Mouse (Mus musculus): ENCODE data around the gene Slc23a2.

Slc23a2 gene

DNA sequence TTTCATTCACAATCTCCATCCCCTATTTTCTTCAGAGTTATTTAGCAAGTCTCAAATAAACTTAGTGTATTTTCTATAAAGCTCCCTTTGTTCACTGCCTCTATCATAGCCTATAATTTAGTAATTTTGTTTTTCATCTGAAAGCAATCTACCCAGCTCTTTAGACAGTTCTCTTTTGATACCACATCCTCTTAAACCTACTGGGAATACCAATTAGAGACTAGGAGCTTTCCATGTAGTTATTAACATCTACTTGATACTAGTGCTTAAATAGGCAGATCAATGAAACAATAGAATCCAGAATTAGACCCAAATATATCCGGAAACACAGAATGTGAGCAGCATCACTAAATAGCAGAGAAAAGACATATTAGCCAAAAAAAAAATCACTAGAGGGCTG, 128.9 kb downstream of the Slc23a2 start:
- DNase-seq: no peak

GRCm38 (mm10) chr2:132013152-132013551, 131.8 kb downstream of the Slc23a2 start:
- no peak for DNase-seq

GRCm38 (mm10) chr2:132010781-132011180, 134.1 kb downstream of the Slc23a2 start:
- no peak for DNase-seq

DNA sequence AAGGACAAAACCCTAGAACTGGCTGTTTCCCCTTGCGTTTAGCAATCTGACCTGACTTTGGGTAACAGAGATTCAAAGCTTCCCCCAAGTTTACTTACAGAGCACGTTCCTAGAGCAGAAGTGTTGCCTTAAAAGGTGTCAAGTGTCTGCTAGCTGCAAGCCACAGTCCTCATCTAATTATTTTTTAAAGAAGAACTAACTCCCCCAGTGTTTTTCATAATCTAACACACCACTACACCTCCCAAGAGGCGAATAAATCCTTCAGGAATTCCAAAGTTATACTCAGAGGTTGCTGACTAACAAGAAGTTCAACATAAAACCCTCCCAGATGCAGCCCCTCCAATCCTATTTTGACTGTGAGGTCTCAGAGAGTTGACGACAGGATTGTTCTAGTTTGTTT, 136.7 kb downstream of the Slc23a2 start:
- no peak for DNase-seq

GRCm38 (mm10) chr2:132007475-132007819, 137.5 kb downstream of the Slc23a2 start:
- no peak for DNase-seq

- no peak for DNase-seq
Observed at GRCm38 (mm10) chr2:132006561-132007474, 138.1 kb downstream of the Slc23a2 start.

DNA sequence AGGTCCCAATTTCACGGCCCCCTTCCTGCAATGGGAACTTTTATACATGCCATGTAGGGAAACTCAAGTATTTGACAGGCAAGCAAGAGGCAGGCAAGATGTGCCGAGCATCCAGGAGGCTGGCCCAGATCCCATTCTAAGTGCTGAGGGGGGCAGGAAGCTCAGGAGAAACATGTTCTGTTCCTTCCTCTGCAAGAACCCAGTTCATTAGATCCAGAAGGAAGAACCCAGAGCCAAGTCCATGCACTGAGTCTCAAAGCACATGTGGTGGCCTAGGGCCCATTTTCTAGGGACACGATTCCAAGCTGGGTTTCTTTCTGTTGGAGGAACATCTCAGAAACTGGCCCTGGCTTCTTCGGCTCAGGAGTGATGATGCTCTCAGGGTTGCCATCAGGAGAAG, 139.5 kb downstream of the Slc23a2 start:
- DNase-seq: no peak

DNA sequence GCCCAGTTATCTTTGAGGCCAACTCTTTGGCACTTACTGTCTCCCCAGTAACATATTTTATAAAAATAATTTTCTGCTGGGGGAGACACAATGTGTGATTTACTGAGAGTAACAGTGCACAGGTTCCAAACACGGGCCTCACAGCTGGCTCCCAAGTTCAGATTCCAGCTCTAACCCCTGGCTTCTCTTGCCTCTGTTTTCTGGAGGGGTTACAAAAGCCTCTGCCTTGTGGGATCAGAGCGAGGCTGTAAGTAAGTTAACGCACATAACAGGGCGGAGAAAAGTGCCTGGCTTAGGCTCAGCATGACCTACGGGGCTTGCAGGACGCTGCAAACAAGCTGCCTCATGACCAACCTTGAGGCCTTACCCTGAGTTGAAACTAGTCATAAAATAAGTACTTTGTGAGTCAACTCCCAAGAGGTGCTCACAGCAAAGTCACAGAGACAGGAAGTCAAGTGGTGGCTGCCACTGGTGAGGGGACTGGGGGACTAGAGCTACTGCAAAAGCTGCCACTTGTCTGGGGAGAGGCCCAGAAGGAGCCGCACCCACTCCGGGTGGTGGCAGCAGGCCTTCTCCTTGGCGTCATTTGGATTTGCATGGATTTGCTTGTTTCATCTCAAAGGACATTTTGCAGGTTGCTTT, 140.3 kb downstream of the Slc23a2 start:
- DNase-seq: no peak

DNA sequence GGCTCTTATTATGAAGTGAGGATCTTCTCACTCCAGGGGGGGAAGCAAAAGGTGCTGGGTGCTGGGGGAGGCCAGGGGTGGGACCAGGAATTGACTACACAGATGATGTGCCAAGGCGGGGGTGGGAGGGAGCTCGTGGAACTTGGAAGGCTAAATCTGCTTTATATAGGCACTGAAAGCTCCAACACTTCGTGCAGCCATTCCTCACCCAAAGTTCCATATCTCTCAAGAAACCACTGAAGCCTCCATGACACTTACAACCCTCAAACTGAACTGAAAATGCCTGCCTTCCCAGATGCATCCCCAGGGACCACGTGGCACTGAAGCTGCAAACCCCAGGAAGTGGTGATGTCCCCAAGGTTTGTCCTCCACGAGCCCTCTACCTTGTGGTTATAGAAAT, 141.0 kb downstream of the Slc23a2 start:
- DNase-seq: no peak
